Mouse (Mus musculus) bone marrow macrophage, adult 2 months (primary cell): ENCODE data around the gene Paqr7. TPM values are rescaled to one million over a fixed set of nuclear protein-coding genes. Genes with fewer than 3 reads are reported as not detected.

ENCODE experiments used
- H3K27ac ChIP-seq: 2 replicates; pipeline ENCODE4 v1.5.1; 2012; ENCODE audit warnings: low read depth, low read length; ENCODE audit not compliant: insufficient read depth
- H3K4me1 ChIP-seq: 2 replicates; pipeline ENCODE4 v1.6.1; 2012; ENCODE audit warnings: low read length; ENCODE audit not compliant: control insufficient read depth, insufficient read depth
- H3K4me3 ChIP-seq: 2 replicates; pipeline ENCODE4 v1.5.1; 2012; ENCODE audit warnings: mild to moderate bottlenecking, low read length, moderate library complexity; ENCODE audit not compliant: insufficient read depth
- CTCF ChIP-seq: IDR thresholded peaks from 2 replicates; pipeline ENCODE4 v1.5.1; 2012; ENCODE audit warnings: low read depth, mild to moderate bottlenecking, low read length, moderate library complexity
- POLR2A ChIP-seq: IDR thresholded peaks from 2 replicates; pipeline ENCODE4 v1.6.1; 2012; ENCODE audit warnings: mild to moderate bottlenecking, low read depth, low read length, borderline replicate concordance
- polyA plus RNA-seq: library from polyadenylated mRNA; stranded (reverse); fragments of >200 nt; gene quantifications from 2 replicates; pipeline ENCODE4 v1.2.4, GENCODE M21; 2012; ENCODE audit not compliant: missing spikeins, insufficient read depth, insufficient read length

Gene Paqr7
- polyA plus RNA-seq, 1 experiment: 41.9 TPM

DNA sequence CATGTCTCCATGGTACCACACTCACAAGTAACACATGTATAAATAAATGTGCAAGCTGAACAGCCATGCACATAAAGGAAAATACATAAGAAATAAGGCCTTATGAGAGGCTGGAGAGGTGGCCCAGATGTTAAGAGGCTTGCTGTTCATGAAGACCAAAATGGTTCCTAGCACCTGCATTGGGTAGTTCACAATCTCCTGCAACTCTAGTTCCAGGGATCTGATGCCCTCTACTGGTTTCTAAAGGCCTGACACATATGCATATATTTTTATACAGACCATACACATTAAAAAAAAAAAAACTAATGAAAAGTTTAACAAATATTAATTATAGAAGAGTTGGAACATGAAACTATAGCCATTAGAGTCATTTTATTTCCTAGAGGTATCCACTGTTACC lies 25.0 kb upstream of the Paqr7 start:
- no peak overlapping the region for H3K4me3 ChIP-seq
- H3K4me1 ChIP-seq: peaks cover 5% of the 10 kb centered on the region
- no peak for TF ChIP-seq POLR2A
- no peak for TF ChIP-seq CTCF
- H3K27ac ChIP-seq: no peak overlapping the region

DNA sequence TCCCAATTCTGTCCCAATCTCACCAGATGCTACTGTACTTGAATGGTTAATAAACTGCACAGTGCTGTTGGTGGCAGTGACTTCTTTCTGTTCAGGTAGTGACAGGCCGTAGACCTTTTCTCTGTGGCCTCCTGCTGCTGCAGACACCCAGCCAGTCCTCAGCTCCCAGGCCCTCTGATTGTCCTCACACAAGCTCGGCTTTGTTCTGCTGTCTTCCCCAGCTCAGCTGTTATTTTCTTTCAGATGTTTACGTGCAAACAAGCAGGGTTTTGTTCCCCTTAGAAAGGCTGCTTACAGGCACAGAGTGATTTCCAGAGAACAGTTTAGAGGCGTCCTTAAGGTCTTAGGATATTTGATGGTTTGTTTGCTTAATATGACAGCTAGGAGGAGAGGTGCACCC lies 22.7 kb upstream of the Paqr7 start:
- Histone ChIP-seq H3K4me3 (no peak overlapping the region), H3K27ac (no peak overlapping the region), H3K4me1 (peaks cover 3% of the 10 kb centered on the region)
- TF ChIP-seq POLR2A (no peak), CTCF (no peak)

DNA sequence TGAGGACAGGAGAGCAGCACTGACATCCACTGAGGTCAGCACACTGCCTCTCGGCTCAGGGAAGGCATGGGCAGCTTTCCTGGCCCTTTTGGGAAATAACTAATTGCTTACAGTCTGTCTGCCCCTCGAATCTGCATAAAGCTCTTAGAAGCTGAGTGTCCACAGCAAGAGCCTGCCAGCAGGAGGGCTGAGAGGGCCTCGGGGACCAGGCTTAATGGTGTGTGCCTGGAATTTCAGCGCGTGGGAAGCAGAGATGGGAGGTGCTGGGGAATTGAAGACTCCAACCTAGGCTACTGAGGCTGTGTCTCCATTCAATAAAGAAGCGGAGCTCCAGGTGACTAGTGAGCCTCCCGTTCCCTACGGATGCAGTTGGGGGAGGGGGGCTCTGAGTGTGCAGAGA lies 22.3 kb upstream of the Paqr7 start:
- H3K4me1 ChIP-seq: peaks cover 3% of the 10 kb centered on the region
- no peak overlapping the region for H3K27ac ChIP-seq
- no peak for TF ChIP-seq CTCF
- no peak for TF ChIP-seq POLR2A
- H3K4me3 ChIP-seq: no peak overlapping the region

GRCm38 (mm10) chr4:134476899-134477298 lies 19.6 kb upstream of the Paqr7 start:
- no peaks in the 10 kb centered on the region for H3K4me1 ChIP-seq
- H3K4me3 ChIP-seq: no peak overlapping the region
- TF ChIP-seq POLR2A (no peak), CTCF (no peak)
- H3K27ac ChIP-seq: no peak overlapping the region

DNA sequence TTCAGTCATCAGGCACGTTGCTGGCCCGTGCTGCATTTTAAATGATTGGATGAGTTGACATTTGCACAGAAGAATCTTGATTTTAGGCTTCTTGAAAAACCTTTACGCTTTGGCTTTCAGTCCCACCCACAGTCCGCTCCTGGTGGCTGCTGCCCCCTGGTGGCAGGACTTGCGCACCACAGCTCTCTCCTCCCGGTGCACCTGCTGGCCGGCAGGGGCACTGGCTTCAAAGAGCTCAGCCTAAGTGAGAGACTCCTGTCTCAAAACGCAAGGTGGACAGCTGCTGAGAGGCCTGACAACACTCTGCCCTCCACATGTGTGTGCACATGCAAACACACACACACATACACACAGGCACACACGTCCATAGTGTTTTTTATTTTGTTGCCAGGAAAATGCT lies 18.5 kb upstream of the Paqr7 start:
- Histone ChIP-seq H3K4me3 (no peak overlapping the region), H3K4me1 (no peaks in the 10 kb centered on the region), H3K27ac (no peak overlapping the region)
- TF ChIP-seq POLR2A: no peak
- TF ChIP-seq CTCF: peak; percentile 97

- TF ChIP-seq CTCF: no peak
- no peak overlapping the region for H3K4me3 ChIP-seq
- H3K4me1 ChIP-seq: no peaks in the 10 kb centered on the region
- H3K27ac ChIP-seq: no peak overlapping the region
These were observed 16.7 kb upstream of the Paqr7 start for GRCm38 (mm10) chr4:134479839-134480238.

DNA sequence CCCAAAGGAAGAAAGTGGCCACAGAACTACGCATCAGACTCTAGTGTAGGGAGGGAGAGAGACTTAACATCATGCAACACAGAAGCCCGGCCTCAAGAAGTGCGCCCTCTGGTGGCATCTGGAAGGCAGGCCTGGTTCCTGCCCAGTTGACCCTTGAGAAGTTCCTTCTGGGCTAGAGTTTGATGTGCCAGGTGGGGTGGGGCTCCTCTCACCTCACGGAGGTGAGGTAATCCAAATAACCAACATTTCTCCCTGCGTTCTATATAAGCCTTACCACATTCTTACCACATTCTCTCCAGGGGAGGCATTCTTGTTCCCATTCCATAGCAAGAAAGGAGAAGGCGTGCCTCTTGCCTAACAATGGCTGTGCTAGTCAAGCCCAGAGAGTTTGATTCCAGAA lies 15.6 kb upstream of the Paqr7 start:
- Histone ChIP-seq H3K4me1 (no peaks in the 10 kb centered on the region), H3K27ac (no peak overlapping the region), H3K4me3 (no peak overlapping the region)
- peak; percentile 91 for TF ChIP-seq CTCF
- TF ChIP-seq POLR2A: no peak

DNA sequence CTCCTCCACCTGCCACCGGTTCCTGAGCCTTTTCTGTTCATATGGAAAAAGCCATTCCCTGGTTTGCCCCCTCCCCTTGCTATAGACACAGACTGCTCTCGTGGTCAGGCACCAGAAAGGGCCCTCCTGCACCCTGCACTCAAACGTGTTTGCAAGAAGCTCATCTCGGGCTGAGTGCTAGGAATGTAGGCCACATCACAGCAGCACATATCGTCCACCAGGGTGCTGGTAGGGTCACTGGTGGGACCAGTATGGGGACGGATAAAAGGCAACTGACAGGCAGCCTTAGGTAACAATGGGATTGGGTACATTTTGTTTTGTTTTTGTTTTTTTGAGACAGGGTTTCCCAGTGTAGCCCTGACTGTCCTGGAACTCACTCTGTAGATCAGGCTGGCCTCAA lies 15.2 kb upstream of the Paqr7 start:
- no peaks in the 10 kb centered on the region for H3K4me1 ChIP-seq
- no peak overlapping the region for H3K4me3 ChIP-seq
- TF ChIP-seq CTCF (no peak), POLR2A (no peak)
- H3K27ac ChIP-seq: no peak overlapping the region

DNA sequence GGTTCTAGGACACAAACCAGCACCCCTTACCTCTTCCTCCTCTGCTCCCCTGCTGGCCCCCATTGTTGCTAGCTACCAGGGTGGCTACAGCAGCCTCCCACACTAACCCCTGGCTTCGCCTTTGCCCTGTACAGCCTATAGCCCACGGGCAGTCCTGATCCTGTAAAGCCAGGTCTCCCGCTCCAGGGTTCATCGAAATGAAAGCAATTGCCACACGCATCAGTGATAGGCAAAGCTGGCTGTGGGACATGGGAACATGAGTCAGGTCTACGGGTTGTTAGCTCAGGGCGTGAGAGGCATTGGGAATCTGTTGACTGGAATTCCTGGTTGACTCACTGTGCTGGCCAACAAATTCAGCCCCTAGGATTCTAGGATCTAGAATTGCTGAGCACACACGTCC lies 14.1 kb upstream of the Paqr7 start:
- no peaks in the 10 kb centered on the region for H3K4me1 ChIP-seq
- H3K27ac ChIP-seq: no peak overlapping the region
- no peak for TF ChIP-seq POLR2A
- no peak for TF ChIP-seq CTCF
- H3K4me3 ChIP-seq: no peak overlapping the region

- Histone ChIP-seq H3K4me1 (no peaks in the 10 kb centered on the region), H3K4me3 (no peak overlapping the region), H3K27ac (no peak overlapping the region)
- TF ChIP-seq POLR2A (no peak), CTCF (no peak)
These were observed 13.3 kb upstream of the Paqr7 start for GRCm38 (mm10) chr4:134483078-134483688.

- TF ChIP-seq POLR2A (no peak), CTCF (no peak)
These were observed 12.8 kb upstream of the Paqr7 start for GRCm38 (mm10) chr4:134483696-134484095.

More at GRCm38 (mm10) chr4:134483696-134484095, 12.8 kb upstream of the Paqr7 start:
- no peaks in the 10 kb centered on the region for H3K4me1 ChIP-seq
- no peak overlapping the region for H3K27ac ChIP-seq
- no peak overlapping the region for H3K4me3 ChIP-seq
